Mouse (Mus musculus) kidney, adult 2 months (tissue): ENCODE data around the gene Itgb6.

Experiments used
- CTCF ChIP-seq: fragments of 200-500 bp; conservative IDR thresholded peaks from 2 replicates; pipeline ENCODE4 v1.5.1; 2011; ENCODE audit warnings: low read depth, mild to moderate bottlenecking, control low read depth, low read length, moderate library complexity, mixed read lengths; ENCODE audit not compliant: insufficient read depth, insufficient read length
- POLR2A ChIP-seq: fragments of 200-500 bp; IDR thresholded peaks from one replicate; pipeline ENCODE4 v1.6.1; 2011; ENCODE audit warnings: low read depth, low read length, control low read depth

- no peak for TF ChIP-seq CTCF
- TF ChIP-seq POLR2A, result no peak
Observed at GRCm38 (mm10) chr2:60600863-60601262, 121.6 kb downstream of the Itgb6 start.
